Mouse (Mus musculus) hematopoietic stem cell, adult 5-6 weeks (primary cell): ENCODE results near the gene Simc1. TPM values are rescaled to one million over a fixed set of nuclear protein-coding genes. Genes with fewer than 3 reads are reported as not detected.
"Not testable (repeated sequence)": the region's sequence is repeated elsewhere in the genome, so short reads cannot be mapped to it uniquely, and the experiment has no call there.

Source experiments
- ATAC-seq, 2 experiments: fragments of 125-278 bp in 1 of 2; replicated peaks in 1 of 2; 2 replicates each; pipeline ENCODE4 v1.8.0; 2016 to 2017; ENCODE audit warnings: inconsistent platforms in 2 of 2, mild to moderate bottlenecking in 2 of 2, moderate number of reproducible peaks in 2 of 2, low read depth in 1 of 2, moderate TSS enrichment in 1 of 2; ENCODE audit not compliant: low FRiP score in 2 of 2, poor library complexity in 2 of 2, severe bottlenecking in 2 of 2, insufficient read depth in 1 of 2, low TSS enrichment in 1 of 2
- total RNA-seq: library from RNA; stranded (forward); fragments of 172-1452, 232-1000 nt; gene quantifications from 2 replicates; pipeline ENCODE4 v1.2.3, GENCODE M21; 2017

The Simc1 gene
- 11.4 and 13.7 TPM in 2 replicates for total RNA-seq

- peak; percentile 62 to 83 for ATAC-seq
Measured at GRCm38 (mm10) chr13:54503604-54504521, at the start of gene Simc1. TSS of gene Simc1 (plus strand) at chr13:54503779.

- ATAC-seq, result 0 out of 4 replicates have a peak, but pooled peaks of 1 of the 2 experiments have one; percentile 27
Measured at GRCm38 (mm10) chr13:54457062-54457461, 46.5 kb upstream of the Simc1 start.

- no peak for ATAC-seq
Measured at GRCm38 (mm10) chr13:54459282-54459681, 44.3 kb upstream of the Simc1 start.

- peak; percentile 95 to 99 for ATAC-seq
Measured at GRCm38 (mm10) chr13:54468098-54469011, 35.2 kb upstream of the Simc1 start, which contains the start of gene Thoc3. TSS of gene Thoc3 (minus strand) at chr13:54468849.

GRCm38 (mm10) chr13:54469012-54469354, 34.6 kb upstream of the Simc1 start:
- no peak for ATAC-seq

GRCm38 (mm10) chr13:54471967-54472366, 31.6 kb upstream of the Simc1 start:
- no peak for ATAC-seq

GRCm38 (mm10) chr13:54474996-54475395, 28.6 kb upstream of the Simc1 start:
- no peak for ATAC-seq

- peak; percentile 75 to 85 for ATAC-seq
Measured at GRCm38 (mm10) chr13:54475702-54476101, 27.9 kb upstream of the Simc1 start.

GRCm38 (mm10) chr13:54479286-54479685, 24.3 kb upstream of the Simc1 start:
- ATAC-seq, result no peak

GRCm38 (mm10) chr13:54481498-54481897, 22.1 kb upstream of the Simc1 start:
- no peak for ATAC-seq

- no peak for ATAC-seq
Measured at GRCm38 (mm10) chr13:54490411-54490810, 13.2 kb upstream of the Simc1 start.

GRCm38 (mm10) chr13:54491381-54491780, 12.2 kb upstream of the Simc1 start:
- ATAC-seq, result no peak

- ATAC-seq, result not testable (repeated sequence)
Measured at GRCm38 (mm10) chr13:54499551-54499950, 4.0 kb upstream of the Simc1 start.

GRCm38 (mm10) chr13:54501352-54501751, 2.2 kb upstream of the Simc1 start:
- ATAC-seq, result no peak

GRCm38 (mm10) chr13:54501957-54502690, 1.5 kb upstream of the Simc1 start:
- ATAC-seq, result no peak

GRCm38 (mm10) chr13:54503278-54503603, 338 bp upstream of the Simc1 start:
- ATAC-seq, result peak; percentile 54 to 56; a peak in 3 of 4 replicates

GRCm38 (mm10) chr13:54504611-54505260, 1.2 kb downstream of the Simc1 start:
- no peak for ATAC-seq
